Mouse (Mus musculus) midbrain, embryonic 10.5 days (tissue): Measurements from ENCODE around the gene Kng1. TPM values are rescaled to one million over a fixed set of nuclear protein-coding genes. Genes with fewer than 3 reads are reported as not detected.
"Not testable (repeated sequence)": the region's sequence is repeated elsewhere in the genome, so short reads cannot be mapped to it uniquely, and the experiment has no call there.

ENCODE experiments used
- DNase-seq: peaks from one replicate; pipeline ENCODE4 v3.0.0-alpha.2; 2017; ENCODE audit warnings: low spot score
- H3K27ac ChIP-seq: fragments of 300-500 bp; sonication (generic); replicated peaks from 2 replicates; pipeline ENCODE4 v1.5.1; 2016; ENCODE audit warnings: mild to moderate bottlenecking
- H3K27me3 ChIP-seq: fragments of 300-500 bp; sonication (generic); 2 replicates; pipeline ENCODE4 v1.6.1; 2016; ENCODE audit warnings: low read depth, mild to moderate bottlenecking; ENCODE audit not compliant: poor library complexity, severe bottlenecking
- H3K36me3 ChIP-seq: fragments of 300-500 bp; sonication (generic); 2 replicates; pipeline ENCODE4 v1.6.1; 2016; ENCODE audit warnings: mild to moderate bottlenecking, moderate library complexity
- H3K4me1 ChIP-seq: fragments of 300-500 bp; sonication (generic); 2 replicates; pipeline ENCODE4 v1.6.1; 2016
- H3K4me3 ChIP-seq: fragments of 300-500 bp; sonication (generic); 2 replicates; pipeline ENCODE4 v1.5.1; 2016; ENCODE audit warnings: mild to moderate bottlenecking, moderate library complexity
- H3K9me3 ChIP-seq: fragments of 300-500 bp; sonication (generic); replicated peaks from 2 replicates; pipeline ENCODE4 v1.6.1; 2016; ENCODE audit warnings: mild to moderate bottlenecking
- WGBS: fragments of 180-500 bp; shearing (Covaris S2); methylation state at CpG from one replicate; pipeline ENCODE4 v1.1.7; 2016; 5-methylcytosine and 5-hydroxymethylcytosine counted together
- polyA plus RNA-seq: library from polyadenylated mRNA; unstranded; fragments of >200 nt; fragmentation: Nextera tagmentation; extraction: Ambion mirVana; gene quantifications from 2 replicates; pipeline ENCODE4 v1.2.1, GENCODE M21; 2016

Gene Kng1
- polyA plus RNA-seq, 1 experiment from 2014 or later, result not detected

- H3K9me3 ChIP-seq, DNase-seq, H3K36me3 ChIP-seq, H3K4me3 ChIP-seq, H3K27ac ChIP-seq: not testable (repeated sequence)
- H3K4me1 ChIP-seq, result peaks cover 20% of the 10 kb centered on the region
- peaks cover 24% of the 10 kb centered on the region for H3K27me3 ChIP-seq
- 83% methylated on average over 8 of the region's 8 CpGs for WGBS
Observed at GRCm38 (mm10) chr16:23097290-23098104, 39.8 kb downstream of the Kng1 start.

GRCm38 (mm10) chr16:23098105-23098452 lies 40.4 kb downstream of the Kng1 start:
- 92% methylated on average over 1 of the region's 1 CpGs for WGBS
- not testable (repeated sequence) for H3K36me3 ChIP-seq, H3K4me3 ChIP-seq, H3K9me3 ChIP-seq, H3K27ac ChIP-seq, DNase-seq
- peaks cover 26% of the 10 kb centered on the region for H3K4me1 ChIP-seq
- peaks cover 24% of the 10 kb centered on the region for H3K27me3 ChIP-seq

GRCm38 (mm10) chr16:23099632-23100031 lies 42.0 kb downstream of the Kng1 start:
- peak; percentile 26 for DNase-seq
- WGBS, result 4% methylated on average over 12 of the region's 12 CpGs
- Histone ChIP-seq H3K9me3 (no peaks in the 10 kb centered on the region), H3K4me1 (peaks cover 28% of the 10 kb centered on the region), H3K27ac (peak overlapping the region; percentile 69), H3K4me3 (peak overlapping the region; percentile 49), H3K36me3 (no peaks in the 10 kb centered on the region), H3K27me3 (peaks cover 31% of the 10 kb centered on the region)

- peak; percentile 68 for DNase-seq
- WGBS, result 0% methylated on average over 9 of the region's 9 CpGs
- Histone ChIP-seq H3K27me3 (peaks cover 31% of the 10 kb centered on the region), H3K9me3 (no peaks in the 10 kb centered on the region), H3K4me1 (peaks cover 28% of the 10 kb centered on the region), H3K4me3 (peak overlapping the region; percentile 49), H3K36me3 (no peaks in the 10 kb centered on the region), H3K27ac (peak overlapping the region; percentile 69)
Observed at GRCm38 (mm10) chr16:23100099-23100575, 42.5 kb downstream of the Kng1 start.

GRCm38 (mm10) chr16:23100613-23101012 lies 42.9 kb downstream of the Kng1 start:
- Histone ChIP-seq H3K27ac (no peak overlapping the region; the same call in 1 of the 2 replicates), H3K27me3 (peaks cover 31% of the 10 kb centered on the region), H3K4me3 (peak overlapping the region; percentile 49), H3K4me1 (peaks cover 28% of the 10 kb centered on the region), H3K36me3 (no peaks in the 10 kb centered on the region), H3K9me3 (no peaks in the 10 kb centered on the region)
- peak; percentile 33 for DNase-seq
- 6% methylated on average over 10 of the region's 10 CpGs for WGBS

- peaks cover 31% of the 10 kb centered on the region for H3K27me3 ChIP-seq
- H3K4me3 ChIP-seq, result peak overlapping the region; percentile 47
- H3K36me3 ChIP-seq, result no peaks in the 10 kb centered on the region
- no peaks in the 10 kb centered on the region for H3K9me3 ChIP-seq
- DNase-seq, result no peak
- no peak overlapping the region for H3K27ac ChIP-seq
- H3K4me1 ChIP-seq, result peaks cover 31% of the 10 kb centered on the region
- 15% methylated on average over 15 of the region's 15 CpGs for WGBS
Observed at GRCm38 (mm10) chr16:23102340-23103037, 44.8 kb downstream of the Kng1 start.

- Histone ChIP-seq H3K36me3 (peaks cover 2% of the 10 kb centered on the region; the same call in 1 of the 2 replicates), H3K9me3 (no peaks in the 10 kb centered on the region), H3K4me3 (peak overlapping the region; percentile 47), H3K27me3 (peaks cover 31% of the 10 kb centered on the region), H3K27ac (no peak overlapping the region), H3K4me1 (peaks cover 31% of the 10 kb centered on the region)
- DNase-seq, result peak; percentile 30
- 44% methylated on average over 17 of the region's 17 CpGs for WGBS
Observed at GRCm38 (mm10) chr16:23103038-23103745, 45.5 kb downstream of the Kng1 start.

GRCm38 (mm10) chr16:23103841-23104240 lies 46.2 kb downstream of the Kng1 start:
- Histone ChIP-seq H3K27me3 (peaks cover 28% of the 10 kb centered on the region), H3K9me3 (no peaks in the 10 kb centered on the region), H3K4me1 (peaks cover 32% of the 10 kb centered on the region), H3K27ac (no peak overlapping the region), H3K4me3 (no peak overlapping the region), H3K36me3 (peaks cover 8% of the 10 kb centered on the region)
- no peak for DNase-seq
- WGBS, result 68% methylated on average over 2 of the region's 2 CpGs

- WGBS, result 79% methylated on average over 7 of the region's 7 CpGs
- H3K27ac ChIP-seq, result no peak overlapping the region
Observed at GRCm38 (mm10) chr16:23106121-23106520, 48.5 kb downstream of the Kng1 start.

GRCm38 (mm10) chr16:23107231-23107942 lies 49.7 kb downstream of the Kng1 start, which contains the start of gene Eif4a2:
Gene Eif4a2, plus strand, starts transcription at chr16:23107444.
- peak; percentile 90 for DNase-seq
- Histone ChIP-seq H3K4me1 (peaks cover 39% of the 10 kb centered on the region), H3K27ac (peak within 1 kb of the TSS; percentile 99), H3K4me3 (peak within 1 kb of the TSS; percentile 88), H3K9me3 (no peaks in the 10 kb centered on the region), H3K36me3 (peaks cover 44% of the 10 kb centered on the region), H3K27me3 (peaks cover 7% of the 10 kb centered on the region; the same call in 1 of the 2 replicates)
- under 1% methylated on average over 71 of the region's 71 CpGs for WGBS

More at GRCm38 (mm10) chr16:23106121-23106520, 48.5 kb downstream of the Kng1 start:
- Histone ChIP-seq H3K36me3 (peaks cover 31% of the 10 kb centered on the region), H3K27me3 (peaks cover 10% of the 10 kb centered on the region; the same call in 1 of the 2 replicates), H3K4me3 (no peak overlapping the region), H3K9me3 (no peaks in the 10 kb centered on the region), H3K4me1 (peaks cover 31% of the 10 kb centered on the region)
- DNase-seq, result no peak

- Histone ChIP-seq H3K4me3 (peak overlapping the region; percentile 88), H3K36me3 (peaks cover 51% of the 10 kb centered on the region), H3K27me3 (peaks cover 7% of the 10 kb centered on the region; the same call in 1 of the 2 replicates), H3K9me3 (no peaks in the 10 kb centered on the region), H3K4me1 (peaks cover 31% of the 10 kb centered on the region), H3K27ac (peak overlapping the region; percentile 99)
- peak; percentile 84 for DNase-seq
- WGBS, result under 1% methylated on average over 52 of the region's 52 CpGs
Observed at GRCm38 (mm10) chr16:23107946-23108759, 50.5 kb downstream of the Kng1 start.
